Mouse (Mus musculus) ES-Bruce4 (cell line): Measurements from ENCODE around the gene Klhdc9.

Source experiments
- CTCF ChIP-seq: IDR thresholded peaks from one replicate; pipeline ENCODE4 v1.8.1; 2011; ENCODE audit warnings: low read depth, low read length
- EP300 ChIP-seq: IDR thresholded peaks from 2 replicates; pipeline ENCODE4 v1.6.1; 2011; ENCODE audit warnings: low read depth, low read length; ENCODE audit not compliant: insufficient read depth
- POLR2A ChIP-seq: IDR thresholded peaks from one replicate; pipeline ENCODE4 v1.8.1; 2011; ENCODE audit warnings: low read length; ENCODE audit not compliant: insufficient read depth

- TF ChIP-seq CTCF (no peak), POLR2A (no peak), EP300 (no peak)
Measured at GRCm38 (mm10) chr1:171321415-171321814, 39.2 kb downstream of the Klhdc9 start.
